Mouse (Mus musculus) urinary bladder, postnatal 10 days (tissue): ENCODE results near the gene Mlph.

Experiments used
- DNase-seq: peaks from one replicate; pipeline ENCODE4 v3.0.0; 2022; ENCODE audit warnings: low spot score

The Mlph gene

GRCm38 (mm10) chr1:90914948-90915569 is at the start of gene Mlph:
Gene Mlph, plus strand, starts transcription at chr1:90915085.
- no peak for DNase-seq

DNA sequence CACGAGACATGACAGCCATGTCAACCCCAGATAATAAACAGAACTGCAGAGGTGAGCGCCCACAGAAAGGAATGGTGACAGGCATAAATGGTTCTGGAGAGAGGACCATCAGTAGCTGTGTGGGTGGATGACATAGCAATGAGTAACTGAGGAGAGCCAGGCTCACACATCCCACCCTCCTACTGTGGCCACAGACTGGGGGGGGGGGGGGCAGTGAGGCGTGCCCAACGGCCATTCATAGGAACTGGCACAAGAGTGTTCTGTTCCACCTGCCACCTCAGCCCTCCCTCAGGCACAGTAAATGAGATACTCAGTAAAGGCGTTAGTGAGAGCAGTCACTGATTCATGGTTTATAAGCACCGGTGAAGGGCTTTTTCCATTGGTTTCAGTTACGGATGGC is 48.2 kb upstream of the Mlph start:
- DNase-seq = no peak

DNA sequence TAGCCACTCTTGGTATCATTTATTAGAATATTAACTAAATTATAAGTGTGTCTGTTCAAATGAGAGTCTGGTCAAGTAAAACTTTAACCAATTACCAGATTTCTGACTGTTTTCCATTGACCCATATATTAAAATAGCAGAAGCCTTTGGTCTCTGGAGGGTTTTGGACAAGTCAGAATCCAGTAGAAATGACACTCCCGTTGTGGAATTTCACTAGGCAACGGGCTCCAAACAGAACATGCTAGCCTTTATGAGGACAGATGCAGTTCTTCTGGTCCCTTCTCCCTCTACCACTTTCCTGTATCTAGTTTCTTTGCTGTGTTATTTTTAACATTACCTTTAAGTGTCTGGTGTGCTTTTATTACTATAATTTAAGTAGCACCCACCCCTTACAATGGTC is 44.3 kb upstream of the Mlph start:
- no peak for DNase-seq

DNA sequence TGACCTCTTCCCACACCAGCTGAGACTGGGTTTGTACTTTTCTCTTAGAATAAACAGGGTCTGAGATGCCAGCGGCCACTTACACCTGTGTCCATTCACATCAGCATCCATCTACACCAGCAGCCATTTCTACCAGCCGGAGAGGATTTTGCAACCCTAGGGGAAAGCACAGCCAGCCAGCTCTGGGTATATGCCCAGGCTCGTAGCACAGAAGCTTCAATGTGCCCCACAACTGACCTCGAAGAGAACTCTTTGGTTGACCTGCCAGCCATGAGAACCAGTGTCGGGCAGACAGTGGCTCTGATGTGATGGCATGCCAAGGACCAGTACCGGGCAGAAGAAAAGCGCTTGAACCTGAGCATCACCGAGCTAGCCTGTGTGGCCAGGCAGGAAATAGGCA is 39.5 kb upstream of the Mlph start:
- no peak for DNase-seq

- DNase-seq = no peak
Measured at GRCm38 (mm10) chr1:90875961-90876360, 38.9 kb upstream of the Mlph start.

DNA sequence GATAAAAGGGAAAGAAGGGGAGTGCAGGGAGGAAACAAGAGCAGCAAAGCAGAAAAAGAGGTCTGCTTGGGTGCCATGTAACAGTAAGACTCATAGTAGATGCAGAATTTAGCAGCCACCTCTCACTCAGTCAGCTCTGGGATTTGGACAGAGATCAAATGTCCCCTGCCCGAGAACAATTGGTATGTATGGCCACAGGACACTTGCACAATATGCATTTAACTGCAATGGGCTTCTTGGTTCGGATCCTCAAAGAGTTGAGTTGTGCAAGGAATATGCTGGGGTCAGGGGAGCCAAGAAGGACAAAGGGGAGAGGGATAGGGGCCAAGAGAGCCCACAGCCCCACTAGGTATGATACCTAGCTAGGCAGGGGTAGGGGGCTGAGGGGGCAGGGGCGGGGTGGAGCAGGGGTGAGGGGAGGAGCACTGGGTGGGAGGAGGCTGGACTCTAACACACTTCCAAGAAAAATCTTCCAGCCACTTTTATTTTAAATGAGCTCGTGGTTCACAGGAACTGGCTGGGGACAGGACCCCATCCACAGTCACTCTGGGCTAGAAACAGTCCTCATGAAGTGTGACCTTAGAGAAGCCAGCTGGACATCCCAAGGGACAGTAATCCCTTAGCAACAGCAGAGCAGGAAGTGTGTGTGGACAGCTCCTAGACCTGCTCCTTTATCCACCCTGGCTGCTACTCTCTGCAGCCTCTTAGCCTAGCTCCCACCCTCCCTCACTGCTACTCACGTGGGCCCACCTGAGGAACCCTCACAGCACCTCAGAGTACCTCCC is 38.2 kb upstream of the Mlph start:
- DNase-seq = no peak

DNA sequence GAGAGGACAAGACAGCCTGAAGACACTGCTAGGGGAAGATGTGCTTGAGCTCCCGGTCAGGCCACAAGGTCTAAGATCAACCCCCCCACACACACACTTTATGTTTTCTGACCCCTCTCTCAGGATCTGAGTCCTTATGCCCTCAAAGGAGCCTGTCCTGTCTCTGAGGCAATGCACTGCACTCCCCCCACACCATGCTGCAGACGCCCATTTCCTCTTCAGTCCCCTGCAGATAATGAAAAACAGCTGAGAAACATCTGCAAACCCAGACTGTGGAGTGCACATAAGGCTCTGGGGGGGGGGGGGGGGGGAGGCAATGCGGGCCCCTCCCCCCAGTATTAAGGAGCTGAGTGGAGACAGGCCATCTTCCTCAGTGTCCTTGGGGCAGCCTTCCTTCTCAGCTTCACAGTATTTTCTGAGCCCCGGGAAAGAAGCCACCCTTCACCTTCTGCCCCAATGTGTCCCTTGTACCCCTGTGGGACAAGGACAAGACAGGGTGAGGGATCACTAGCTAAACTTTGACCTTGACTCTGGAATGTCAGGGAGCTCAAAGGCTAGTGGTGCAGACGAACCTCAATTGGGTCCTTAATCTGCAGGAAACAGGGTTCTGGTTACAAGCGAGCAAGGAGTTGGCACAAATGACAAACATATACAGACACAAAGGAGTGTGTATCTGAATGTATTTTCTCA is 29.0 kb upstream of the Mlph start:
- DNase-seq = no peak

DNA sequence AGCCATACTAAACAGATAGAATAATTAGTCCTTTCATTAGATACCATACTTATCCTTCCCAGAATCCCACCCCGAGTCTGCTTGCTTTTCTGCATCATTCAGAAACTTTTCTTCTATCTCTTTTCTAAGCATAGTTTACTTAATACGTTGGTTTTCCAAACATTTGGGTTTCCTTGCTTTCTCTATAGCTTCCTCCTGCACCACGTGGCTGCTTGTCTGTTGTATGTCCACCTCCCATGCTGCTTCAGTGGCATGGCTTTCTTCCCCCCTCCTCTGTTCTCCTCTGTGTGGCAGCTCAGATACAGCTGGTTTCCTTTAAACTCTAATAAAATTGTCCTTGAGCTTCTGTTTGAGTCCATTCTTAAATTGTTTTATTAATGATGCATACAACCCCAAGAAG is 20.4 kb upstream of the Mlph start:
- DNase-seq = no peak

- DNase-seq = no peak
Measured at GRCm38 (mm10) chr1:90895004-90895403, 19.9 kb upstream of the Mlph start.

GRCm38 (mm10) chr1:90896281-90896680 is 18.6 kb upstream of the Mlph start:
- DNase-seq = no peak

DNA sequence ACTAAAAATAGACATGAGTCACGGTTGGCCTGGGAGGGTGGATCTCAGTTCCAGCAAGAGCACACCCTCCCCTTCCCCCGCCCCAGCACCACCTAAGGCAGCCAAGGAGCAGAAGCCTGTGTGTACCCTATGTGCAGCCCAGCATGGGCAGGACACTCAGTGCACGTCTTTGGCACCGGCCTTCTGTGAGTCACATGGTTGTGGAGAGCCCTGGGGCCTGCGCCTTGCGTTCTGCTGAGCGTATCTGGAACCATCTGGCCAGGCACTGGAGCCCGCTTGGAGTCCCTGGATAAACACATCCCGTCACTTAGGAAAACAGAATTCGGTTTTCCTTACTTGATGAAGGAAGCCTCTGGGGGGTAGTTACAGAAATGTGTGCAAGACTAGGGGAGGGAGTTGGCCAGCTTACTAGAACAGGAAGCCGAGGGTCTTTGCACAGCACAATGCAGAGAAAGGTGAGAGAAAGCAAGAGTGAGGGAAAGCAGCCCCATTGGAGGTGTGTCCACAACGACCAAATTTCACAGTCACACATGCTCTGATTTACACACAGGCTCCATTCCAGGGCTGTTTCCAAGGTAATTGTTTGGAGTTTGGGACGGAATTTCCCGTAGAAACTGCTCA is 18.0 kb upstream of the Mlph start:
- DNase-seq = no peak

- DNase-seq = no peak
Measured at GRCm38 (mm10) chr1:90898012-90898411, 16.9 kb upstream of the Mlph start.

GRCm38 (mm10) chr1:90899816-90900215 is 15.1 kb upstream of the Mlph start:
- DNase-seq = no peak

DNA sequence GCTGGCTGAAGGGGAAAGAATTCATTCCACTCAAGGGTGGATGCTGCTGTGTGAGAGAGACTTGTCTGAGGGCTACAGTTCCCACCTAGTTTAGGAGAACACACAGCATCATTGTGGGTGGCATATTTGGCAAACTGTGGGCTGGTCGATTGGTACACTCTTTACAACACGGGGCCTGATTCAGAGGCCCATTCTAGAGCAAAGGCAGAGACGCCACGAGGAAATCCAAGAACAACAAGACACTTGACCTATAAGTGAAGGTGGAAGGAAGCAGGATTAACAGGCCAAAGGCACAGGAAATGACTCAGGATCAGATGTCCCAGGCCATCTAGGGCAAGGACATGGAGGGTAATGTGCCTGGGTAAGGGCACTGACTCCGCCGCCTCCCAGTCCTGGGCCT is 14.5 kb upstream of the Mlph start:
- DNase-seq = no peak

DNA sequence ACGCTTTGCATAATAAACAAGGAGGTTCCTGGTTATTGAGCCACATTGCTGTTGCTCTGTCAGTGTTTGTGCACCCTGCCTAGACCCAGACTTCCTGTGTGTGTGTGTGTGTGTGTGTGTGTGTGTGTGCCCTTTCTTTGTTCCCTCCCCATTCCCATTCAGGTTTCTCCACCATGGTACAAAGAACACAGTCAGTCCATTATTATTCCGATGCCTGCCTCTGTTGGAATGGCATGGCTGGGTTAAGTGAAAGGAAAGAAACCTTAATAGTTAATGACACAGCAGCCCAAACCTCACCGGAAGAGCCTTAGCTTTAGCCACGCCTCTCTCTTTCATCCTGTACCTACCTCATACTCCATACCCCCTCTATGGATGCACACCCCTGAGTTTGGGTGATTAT is 13.6 kb upstream of the Mlph start:
- DNase-seq = no peak

GRCm38 (mm10) chr1:90901681-90902208 is 13.1 kb upstream of the Mlph start:
- no peak for DNase-seq

- DNase-seq = no peak
Measured at GRCm38 (mm10) chr1:90902751-90903150, 12.1 kb upstream of the Mlph start.

GRCm38 (mm10) chr1:90903211-90903945 is 11.5 kb upstream of the Mlph start:
- no peak for DNase-seq

- no peak for DNase-seq
Measured at GRCm38 (mm10) chr1:90903971-90904458, 10.9 kb upstream of the Mlph start.

GRCm38 (mm10) chr1:90904729-90905404 is 10.0 kb upstream of the Mlph start:
- no peak for DNase-seq

DNA sequence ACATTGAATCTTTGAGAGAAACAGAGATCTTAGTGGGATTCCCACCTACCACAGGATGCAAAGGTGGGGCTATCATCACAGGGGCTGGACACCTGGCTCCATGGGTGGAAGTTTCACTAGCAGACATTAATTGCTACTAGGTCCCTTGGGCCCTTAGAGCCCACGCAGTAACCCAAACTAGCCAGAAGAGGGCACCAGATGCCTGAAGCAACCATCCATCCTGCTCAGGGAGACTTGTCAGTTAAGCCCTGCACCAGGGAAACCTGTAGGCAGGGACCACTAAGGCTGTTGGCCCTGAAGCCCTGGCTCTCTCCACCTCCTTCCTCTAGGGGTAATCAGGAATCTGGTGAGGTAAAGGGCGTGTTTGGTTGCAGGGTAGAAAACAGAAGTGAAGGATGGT is 8.5 kb upstream of the Mlph start:
- no peak for DNase-seq
